ENCODE assay signal across 15 mouse cellular contexts in the genomic region with DNA sequence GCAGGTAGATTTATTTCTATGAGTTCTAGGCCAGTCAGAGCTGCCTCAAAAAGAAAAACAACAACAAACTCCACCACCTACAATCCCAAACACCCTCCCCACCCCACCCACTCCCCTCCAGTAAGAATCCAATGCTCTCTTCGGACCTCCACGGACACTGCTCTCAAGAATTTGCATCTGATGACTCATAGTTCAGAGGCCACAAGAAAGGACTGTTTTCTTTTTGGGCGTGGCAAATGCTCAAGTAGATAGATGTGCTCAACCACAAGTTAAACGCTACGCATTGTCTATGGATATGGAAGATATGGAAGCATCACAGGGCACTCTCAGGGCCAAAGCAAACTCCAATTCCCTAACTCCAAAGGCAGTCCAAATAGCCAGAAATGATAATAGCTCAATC. TPM values are rescaled to one million over a fixed set of nuclear protein-coding genes. Genes with fewer than 3 reads are reported as not detected.
A peak's percentile ranks its signal among the peaks of the same experiment; 100 is the strongest.
DNase-seq lines count a peak whose midpoint lies in the region.
"Had no signal": no experiment of that assay in that cellular context is flagged by ENCODE, and none has a peak within 500 bp of the region (broad histone marks: within the 10 kb centered on the region; RNA-seq: fewer than 3 reads in every experiment).

No protein-coding gene starts in this region.

- intact Hi-C loops in left cerebral cortex, postnatal 4 days (cut with DNase I): no loop called here

- peak; percentile 57 for DNase-seq in 3T3-L1 (ENCODE audit: low read depth, low spot score)
- DNase-seq in ES-CJ7 (ENCODE audit: low read depth, low spot score): peak; percentile 60
- DNase-seq in ZHBTc4 (ENCODE audit: low read depth, low spot score): peak; percentile 72
- no peak for DNase-seq in left cerebral cortex, postnatal 4 days
- DNase-seq in cerebellum, postnatal 25 days: no peak
- no peak for DNase-seq in kidney, adult 18-20 months
- DNase-seq: adrenal gland, postnatal 14 days; cerebellum, adult 18-20 months; cerebellum, adult 9-10 months; cerebellum, postnatal 14 days; forebrain, postnatal 0 days; gastrocnemius, adult 2 months; gastrocnemius, postnatal 14 days; heart, adult 11 months; kidney, adult 2 months had no signal

RNA-seq across cellular contexts. Expression of a gene that starts 45.5 kb away (rescaled TPM):
- total RNA-seq in left cerebral cortex, postnatal 4 days (2021): 10 to 100 TPM; 68.4 to 73.0 TPM

Comparison
In these comparisons a context has a peak if more than half of its experiments do, and no peak if none do; other contexts are left out.
1. DNase-seq: peak in 3T3-L1 (single experiment), ES-CJ7 (single experiment) and ZHBTc4 (single experiment); none in left cerebral cortex, postnatal 4 days (single experiment), cerebellum, postnatal 25 days (0 of 2) and kidney, adult 18-20 months (single experiment).